Mouse (Mus musculus): ENCODE data around the gene Sertad1. TPM values are rescaled to one million over a fixed set of nuclear protein-coding genes. Genes with fewer than 3 reads are reported as not detected.
"Not testable (repeated sequence)": the region's sequence is repeated elsewhere in the genome, so short reads cannot be mapped to it uniquely, and the experiment has no call there.

Gene Sertad1
- total RNA-seq, 2 experiments from 2014 or later, result 19.0 to 27.9 TPM

GRCm38 (mm10) chr7:27473156-27473834, 13.4 kb upstream of the Sertad1 start, which contains the start of gene Sertad3:
Gene Sertad3 (plus strand): TSS chr7:27473768.
- peak; percentile 100 for DNase-seq

- no peak for DNase-seq
These were observed 12.7 kb upstream of the Sertad1 start for GRCm38 (mm10) chr7:27473835-27474489.

GRCm38 (mm10) chr7:27474490-27474954, 12.2 kb upstream of the Sertad1 start:
- peak; percentile 99 for DNase-seq

- DNase-seq, result no peak
These were observed 11.1 kb upstream of the Sertad1 start for GRCm38 (mm10) chr7:27475596-27475995.

- DNase-seq, result no peak
These were observed 10.5 kb upstream of the Sertad1 start for GRCm38 (mm10) chr7:27476098-27476635.

- no peak for DNase-seq
These were observed 8.1 kb upstream of the Sertad1 start for GRCm38 (mm10) chr7:27478561-27478960.

- DNase-seq, result no peak
These were observed 7.0 kb upstream of the Sertad1 start for GRCm38 (mm10) chr7:27479750-27480149.

GRCm38 (mm10) chr7:27480506-27480905, 6.2 kb upstream of the Sertad1 start:
- DNase-seq, result peak; percentile 6

GRCm38 (mm10) chr7:27480927-27481626, 5.6 kb upstream of the Sertad1 start:
- peak; percentile 12 for DNase-seq

GRCm38 (mm10) chr7:27481627-27481969, 5.1 kb upstream of the Sertad1 start:
- peak; percentile 96 for DNase-seq

GRCm38 (mm10) chr7:27483860-27484259, 2.9 kb upstream of the Sertad1 start:
- DNase-seq, result no peak

- peak; percentile 59 for DNase-seq
These were observed 474 bp upstream of the Sertad1 start for GRCm38 (mm10) chr7:27486102-27486769.

GRCm38 (mm10) chr7:27487740-27488268, 1.1 kb downstream of the Sertad1 start:
- peak; percentile 88 for DNase-seq

- DNase-seq, result peak; percentile 7
These were observed 2.7 kb downstream of the Sertad1 start for GRCm38 (mm10) chr7:27489270-27489869.

- no peak for DNase-seq
These were observed 3.5 kb downstream of the Sertad1 start for GRCm38 (mm10) chr7:27490227-27490542.

GRCm38 (mm10) chr7:27490543-27491329, 4.0 kb downstream of the Sertad1 start:
- DNase-seq, result peak; percentile 97

- DNase-seq, result peak; percentile 8
These were observed 5.1 kb downstream of the Sertad1 start for GRCm38 (mm10) chr7:27491856-27492255.

GRCm38 (mm10) chr7:27493022-27493421, 6.3 kb downstream of the Sertad1 start:
- DNase-seq, result peak; percentile 2

- no peak for DNase-seq
These were observed 6.7 kb downstream of the Sertad1 start for GRCm38 (mm10) chr7:27493450-27493849.

- not testable (repeated sequence) for DNase-seq
These were observed 8.1 kb downstream of the Sertad1 start for GRCm38 (mm10) chr7:27494659-27495367.

Data from adrenal gland, postnatal 10 days (tissue).